Mouse (Mus musculus): ENCODE measurements at regions not wholly inside any gene's neighbourhood (a gene's known extent, or its start where the extent isn't known, plus 50 kb on each side); places are given as distances from the start of the nearest gene placed in this dataset.

DNA sequence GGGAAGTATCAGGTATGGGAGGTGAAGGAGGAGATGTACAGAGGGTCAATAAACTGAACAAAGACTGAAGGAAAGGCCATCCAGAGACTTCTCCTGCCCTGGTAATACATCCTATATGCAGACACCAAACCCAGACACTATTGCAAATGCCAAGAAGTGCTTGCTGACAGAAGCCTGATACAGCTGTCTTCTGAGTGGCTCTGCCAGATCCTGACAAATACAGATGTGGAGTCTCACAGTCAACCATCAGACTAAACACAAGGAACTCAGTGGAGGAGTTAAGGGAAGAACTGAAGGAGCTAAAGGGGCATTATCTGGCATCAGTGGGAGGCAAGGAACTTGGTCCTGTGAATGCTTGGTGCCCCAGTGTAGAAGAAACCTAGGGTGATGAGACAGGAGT is 557.1 kb downstream of the Speer2 start:
- no peak for DNase-seq

DNA sequence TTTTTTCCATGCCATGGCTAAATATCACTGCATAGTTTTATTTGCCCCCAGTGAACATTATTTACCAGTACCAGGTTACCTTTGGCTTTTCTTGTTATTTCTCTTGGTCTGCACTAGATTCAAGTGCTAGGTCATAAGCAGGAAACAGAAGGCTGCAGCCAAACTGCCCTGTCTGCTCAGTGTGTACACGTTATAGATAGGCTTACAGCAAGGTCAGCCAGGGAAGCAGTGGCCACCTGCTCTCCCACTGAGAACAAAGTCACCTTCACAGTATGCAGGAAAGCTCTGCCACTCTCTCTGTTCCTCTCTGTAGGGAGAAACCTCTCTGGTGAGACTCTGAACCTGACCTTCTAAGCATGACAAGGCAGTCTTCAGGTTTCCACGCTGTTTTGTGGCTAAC is 561.0 kb downstream of the Speer2 start:
- peak; percentile 88 for DNase-seq
